Mouse (Mus musculus): ENCODE data around the gene Cdkn2c.

The Cdkn2c gene

GRCm38 (mm10) chr4:109657021-109657850 is 9.8 kb downstream of the Cdkn2c start:
- peak; percentile 23 for DNase-seq

GRCm38 (mm10) chr4:109656301-109656700 is 10.7 kb downstream of the Cdkn2c start:
- no peak for DNase-seq

- no peak for DNase-seq
These were observed 11.3 kb downstream of the Cdkn2c start for GRCm38 (mm10) chr4:109655738-109656137.

- DNase-seq: no peak
These were observed 12.3 kb downstream of the Cdkn2c start for GRCm38 (mm10) chr4:109654701-109655100.

GRCm38 (mm10) chr4:109653251-109653650 is 13.7 kb downstream of the Cdkn2c start:
- no peak for DNase-seq

GRCm38 (mm10) chr4:109649331-109649730 is 17.7 kb downstream of the Cdkn2c start:
- no peak for DNase-seq

GRCm38 (mm10) chr4:109647281-109647680 is 19.7 kb downstream of the Cdkn2c start:
- DNase-seq: no peak

- peak; percentile 73 for DNase-seq
These were observed 25.5 kb downstream of the Cdkn2c start for GRCm38 (mm10) chr4:109641451-109641850.

GRCm38 (mm10) chr4:109640141-109640540 is 26.8 kb downstream of the Cdkn2c start:
- peak; percentile 47 for DNase-seq

- DNase-seq: no peak
These were observed 27.6 kb downstream of the Cdkn2c start for GRCm38 (mm10) chr4:109639356-109639755.

GRCm38 (mm10) chr4:109634971-109635370 is 32.0 kb downstream of the Cdkn2c start:
- DNase-seq: peak; percentile 31

GRCm38 (mm10) chr4:109631029-109631428 is 36.0 kb downstream of the Cdkn2c start:
- no peak for DNase-seq

- DNase-seq: peak; percentile 49
These were observed 36.8 kb downstream of the Cdkn2c start for GRCm38 (mm10) chr4:109630215-109630614.

GRCm38 (mm10) chr4:109612596-109612995 is 54.4 kb downstream of the Cdkn2c start:
- DNase-seq: peak; percentile 74
